Mouse (Mus musculus) lung, adult 18-20 months (tissue): ENCODE measurements at regions not wholly inside any gene's neighbourhood (a gene's known extent, or its start where the extent isn't known, plus 50 kb on each side); places are given as distances from the start of the nearest gene placed in this dataset.

ENCODE experiments used
- DNase-seq, 2 experiments: peaks; one replicate each; pipeline ENCODE4 v3.0.0; 2022; ENCODE audit warnings: mixed read lengths in 2 of 2

- no peak for DNase-seq
These were observed 50.6 kb upstream of the Ado start for GRCm38 (mm10) chr10:67599390-67599789.

GRCm38 (mm10) chr10:67598590-67599047 lies 49.9 kb upstream of the Ado start:
- peak; percentile 29 to 40 for DNase-seq
